Mouse (Mus musculus) adrenal gland, postnatal 10 days (tissue): ENCODE results near the gene Arl15. TPM values are rescaled to one million over a fixed set of nuclear protein-coding genes. Genes with fewer than 3 reads are reported as not detected.

Experiments
- DNase-seq: peaks from one replicate; pipeline ENCODE4 v3.0.0; 2021; ENCODE audit warnings: mixed read lengths
- total RNA-seq, 2 experiments: library from RNA; stranded (reverse); gene quantifications; 2 replicates each; pipeline ENCODE4 v1.2.3; 2021

The Arl15 gene
- total RNA-seq, 2 experiments from 2014 or later, result 24.1 to 25.5 TPM

- no peak for DNase-seq
These were observed 50.4 kb downstream of the Arl15 start for GRCm38 (mm10) chr13:113844717-113845116.

- DNase-seq, result no peak
These were observed 50.9 kb downstream of the Arl15 start for GRCm38 (mm10) chr13:113845229-113845628.

GRCm38 (mm10) chr13:113846413-113846812 is 52.1 kb downstream of the Arl15 start:
- no peak for DNase-seq

- peak; percentile 42 for DNase-seq
These were observed 56.2 kb downstream of the Arl15 start for GRCm38 (mm10) chr13:113850431-113851034.

- no peak for DNase-seq
These were observed 57.5 kb downstream of the Arl15 start for GRCm38 (mm10) chr13:113851602-113852375.

GRCm38 (mm10) chr13:113852376-113852666 is 58.0 kb downstream of the Arl15 start:
- no peak for DNase-seq

GRCm38 (mm10) chr13:113854146-113854545 is 59.8 kb downstream of the Arl15 start:
- no peak for DNase-seq

- DNase-seq, result no peak
These were observed 60.4 kb downstream of the Arl15 start for GRCm38 (mm10) chr13:113854551-113855312.

- DNase-seq, result no peak
These were observed 62.6 kb downstream of the Arl15 start for GRCm38 (mm10) chr13:113856946-113857345.

- DNase-seq, result no peak
These were observed 64.5 kb downstream of the Arl15 start for GRCm38 (mm10) chr13:113858667-113859391.

- no peak for DNase-seq
These were observed 65.1 kb downstream of the Arl15 start for GRCm38 (mm10) chr13:113859392-113859776.

- DNase-seq, result peak; percentile 53
These were observed 66.5 kb downstream of the Arl15 start for GRCm38 (mm10) chr13:113860816-113861215.

- no peak for DNase-seq
These were observed 66.9 kb downstream of the Arl15 start for GRCm38 (mm10) chr13:113861231-113861630.

GRCm38 (mm10) chr13:113862951-113863350 is 68.6 kb downstream of the Arl15 start:
- DNase-seq, result no peak

- DNase-seq, result no peak
These were observed 69.4 kb downstream of the Arl15 start for GRCm38 (mm10) chr13:113863688-113864087.

GRCm38 (mm10) chr13:113864278-113864677 is 70.0 kb downstream of the Arl15 start:
- DNase-seq, result peak; percentile 67

GRCm38 (mm10) chr13:113864893-113865292 is 70.6 kb downstream of the Arl15 start:
- peak; percentile 80 for DNase-seq

GRCm38 (mm10) chr13:113865378-113865777 is 71.1 kb downstream of the Arl15 start:
- no peak for DNase-seq

GRCm38 (mm10) chr13:113865806-113866205 is 71.5 kb downstream of the Arl15 start:
- DNase-seq, result peak; percentile 77

- DNase-seq, result no peak
These were observed 73.4 kb downstream of the Arl15 start for GRCm38 (mm10) chr13:113867736-113868135.

GRCm38 (mm10) chr13:113869212-113870205 is 75.2 kb downstream of the Arl15 start:
- peak; percentile 82 for DNase-seq
